Mouse (Mus musculus): ENCODE results near the gene Tor4a. TPM values are rescaled to one million over a fixed set of nuclear protein-coding genes. Genes with fewer than 3 reads are reported as not detected.
A peak's percentile ranks its signal among the peaks of the same experiment; 100 is the strongest.

Tor4a gene
- total RNA-seq, 1 experiment, result 11.1 TPM

DNA sequence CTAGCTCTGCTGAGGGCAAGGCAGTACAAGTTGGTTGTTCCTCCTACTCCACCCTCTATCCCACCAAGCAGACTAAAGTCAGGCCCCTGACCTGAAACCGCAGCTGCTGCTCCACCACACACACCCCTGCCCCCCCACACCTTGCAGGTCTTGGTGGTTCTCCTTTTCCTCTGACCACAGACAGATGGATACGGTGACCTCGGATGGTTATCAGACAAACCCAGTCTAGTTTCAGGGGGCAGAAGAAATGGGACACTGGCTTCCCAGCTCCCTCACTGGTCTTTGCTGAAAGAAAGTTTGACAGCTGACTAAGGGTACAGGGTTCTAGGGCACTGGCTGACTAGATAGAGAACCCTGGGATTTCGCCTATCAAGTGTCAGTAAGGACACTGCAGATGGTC, 36.7 kb upstream of the Tor4a start:
- Histone ChIP-seq H3K9ac (ENCODE audit: insufficient read depth, low read depth, low read length, poor library complexity, severe bottlenecking) (no peak overlapping the region), H3K4me3 (ENCODE audit: insufficient read depth in 1 of 2, low read depth in 1 of 2, low read length in 2 of 2, poor library complexity in 1 of 2, severe bottlenecking in 1 of 2) (no peak overlapping the region), H3K27ac (ENCODE audit: insufficient read depth, low read depth, low read length, poor library complexity, severe bottlenecking) (no peak overlapping the region), H3K36me3 (ENCODE audit: control insufficient read depth, insufficient read depth, low read length, poor library complexity, severe bottlenecking) (no peaks in the 10 kb centered on the region), H3K4me1 (ENCODE audit: control insufficient read depth in 2 of 2, insufficient read depth in 2 of 2, low read length in 2 of 2, poor library complexity in 1 of 2) (peaks cover 6 to 41% of the 10 kb centered on the region in 2 experiments), H3K9me3 (ENCODE audit: control insufficient read depth, insufficient read depth, low read depth, low read length) (no peaks in the 10 kb centered on the region)
- no peak for TF ChIP-seq ZC3H11A (IDR thresholded peaks at IDR 0.05; ENCODE audit: borderline replicate concordance, low read depth, low read length)
- TF ChIP-seq CHD2 (IDR thresholded peaks at IDR 0.05; ENCODE audit: low read depth, low read length), result no peak
- TF ChIP-seq ZNF384 (IDR thresholded peaks at IDR 0.05; ENCODE audit: low read depth, low read length), result no peak
- no peak for TF ChIP-seq HCFC1 (IDR thresholded peaks at IDR 0.05; ENCODE audit: borderline replicate concordance, insufficient read depth, low read length)
- TF ChIP-seq MAFK (IDR thresholded peaks at IDR 0.05; ENCODE audit: insufficient read depth, low read depth, low read length), result no peak
- in situ Hi-C loops (cut with MboI; ENCODE audit: low sequenced_read_pairs in 2 of 2, unreplicated experiment in 2 of 2), result no loop called here
- no peak for DNase-seq (ENCODE audit: low read depth, low spot score)

- H3K4me3 ChIP-seq (ENCODE audit: insufficient read depth in 1 of 2, low read depth in 1 of 2, low read length in 2 of 2, poor library complexity in 1 of 2, severe bottlenecking in 1 of 2), result peak overlapping the region; percentile 2 to 16; a peak in 2 of 4 replicates
- H3K9ac ChIP-seq (ENCODE audit: insufficient read depth, low read depth, low read length, poor library complexity, severe bottlenecking), result peak overlapping the region; percentile 42; the same call in 1 of the 2 replicates
- no peak for DNase-seq (ENCODE audit: low read depth, low spot score)
- TF ChIP-seq ZNF384 (IDR thresholded peaks at IDR 0.05; ENCODE audit: low read depth, low read length), result no peak
- no peak for TF ChIP-seq ZC3H11A (IDR thresholded peaks at IDR 0.05; ENCODE audit: borderline replicate concordance, low read depth, low read length)
- TF ChIP-seq MAFK (IDR thresholded peaks at IDR 0.05; ENCODE audit: insufficient read depth, low read depth, low read length), result no peak
- no peak for TF ChIP-seq CHD2 (IDR thresholded peaks at IDR 0.05; ENCODE audit: low read depth, low read length)
- no peak for TF ChIP-seq HCFC1 (IDR thresholded peaks at IDR 0.05; ENCODE audit: borderline replicate concordance, insufficient read depth, low read length)
- peaks cover 6 to 31% of the 10 kb centered on the region in 2 experiments; a peak in 3 of 4 replicates for H3K4me1 ChIP-seq (ENCODE audit: control insufficient read depth in 2 of 2, insufficient read depth in 2 of 2, low read length in 2 of 2, poor library complexity in 1 of 2)
- in situ Hi-C loops (cut with MboI; ENCODE audit: low sequenced_read_pairs in 2 of 2, unreplicated experiment in 2 of 2), result no loop called here
- no peak overlapping the region for H3K27ac ChIP-seq (ENCODE audit: insufficient read depth, low read depth, low read length, poor library complexity, severe bottlenecking)
- no peaks in the 10 kb centered on the region for H3K9me3 ChIP-seq (ENCODE audit: control insufficient read depth, insufficient read depth, low read depth, low read length)
- no peaks in the 10 kb centered on the region for H3K36me3 ChIP-seq (ENCODE audit: control insufficient read depth, insufficient read depth, low read length, poor library complexity, severe bottlenecking)
These were observed 34.4 kb upstream of the Tor4a start for GRCm38 (mm10) chr2:25231038-25231437.

DNA sequence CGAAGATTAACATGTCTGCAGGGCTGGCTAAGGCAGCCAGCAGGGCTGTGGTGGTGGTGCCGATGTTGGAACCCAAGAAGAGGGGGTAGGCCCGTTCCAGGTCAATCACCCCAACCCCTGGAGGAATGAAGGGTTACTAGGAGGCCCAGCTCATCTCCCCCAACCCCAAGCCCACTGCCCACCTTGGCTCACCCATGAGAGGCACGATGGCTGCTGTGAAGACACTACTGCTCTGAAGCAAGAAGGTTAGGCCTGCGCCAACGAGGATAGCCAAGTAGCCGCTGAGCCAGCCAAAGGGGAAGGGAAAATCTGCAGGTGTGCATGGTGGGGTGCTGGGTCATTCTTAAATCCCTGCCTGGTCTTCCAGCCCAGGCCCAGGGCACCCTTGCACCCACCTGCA, 33.9 kb upstream of the Tor4a start:
- peaks cover 9 to 28% of the 10 kb centered on the region in 2 experiments; a peak in 3 of 4 replicates for H3K4me1 ChIP-seq (ENCODE audit: control insufficient read depth in 2 of 2, insufficient read depth in 2 of 2, low read length in 2 of 2, poor library complexity in 1 of 2)
- no peak overlapping the region for H3K27ac ChIP-seq (ENCODE audit: insufficient read depth, low read depth, low read length, poor library complexity, severe bottlenecking)
- H3K4me3 ChIP-seq (ENCODE audit: insufficient read depth in 1 of 2, low read depth in 1 of 2, low read length in 2 of 2, poor library complexity in 1 of 2, severe bottlenecking in 1 of 2), result peak overlapping the region; percentile 2 to 16; a peak in 2 of 4 replicates
- TF ChIP-seq CHD2 (IDR thresholded peaks at IDR 0.05; ENCODE audit: low read depth, low read length), result no peak
- TF ChIP-seq ZNF384 (IDR thresholded peaks at IDR 0.05; ENCODE audit: low read depth, low read length), result no peak
- TF ChIP-seq HCFC1 (IDR thresholded peaks at IDR 0.05; ENCODE audit: borderline replicate concordance, insufficient read depth, low read length), result no peak
- no peak for TF ChIP-seq MAFK (IDR thresholded peaks at IDR 0.05; ENCODE audit: insufficient read depth, low read depth, low read length)
- TF ChIP-seq ZC3H11A (IDR thresholded peaks at IDR 0.05; ENCODE audit: borderline replicate concordance, low read depth, low read length), result no peak
- no peaks in the 10 kb centered on the region for H3K9me3 ChIP-seq (ENCODE audit: control insufficient read depth, insufficient read depth, low read depth, low read length)
- no peak for DNase-seq (ENCODE audit: low read depth, low spot score)
- peak overlapping the region; percentile 42; the same call in 1 of the 2 replicates for H3K9ac ChIP-seq (ENCODE audit: insufficient read depth, low read depth, low read length, poor library complexity, severe bottlenecking)
- in situ Hi-C loops (cut with MboI; ENCODE audit: low sequenced_read_pairs in 2 of 2, unreplicated experiment in 2 of 2), result no loop called here
- no peaks in the 10 kb centered on the region for H3K36me3 ChIP-seq (ENCODE audit: control insufficient read depth, insufficient read depth, low read length, poor library complexity, severe bottlenecking)

- no peak for DNase-seq (ENCODE audit: low read depth, low spot score)
- Histone ChIP-seq H3K9me3 (ENCODE audit: control insufficient read depth, insufficient read depth, low read depth, low read length) (no peaks in the 10 kb centered on the region), H3K9ac (ENCODE audit: insufficient read depth, low read depth, low read length, poor library complexity, severe bottlenecking) (no peak overlapping the region), H3K27ac (ENCODE audit: insufficient read depth, low read depth, low read length, poor library complexity, severe bottlenecking) (no peak overlapping the region), H3K36me3 (ENCODE audit: control insufficient read depth, insufficient read depth, low read length, poor library complexity, severe bottlenecking) (no peaks in the 10 kb centered on the region), H3K4me1 (ENCODE audit: control insufficient read depth in 2 of 2, insufficient read depth in 2 of 2, low read length in 2 of 2, poor library complexity in 1 of 2) (peaks cover 9 to 26% of the 10 kb centered on the region in 2 experiments; a peak in 3 of 4 replicates), H3K4me3 (ENCODE audit: insufficient read depth in 1 of 2, low read depth in 1 of 2, low read length in 2 of 2, poor library complexity in 1 of 2, severe bottlenecking in 1 of 2) (no peak overlapping the region)
- TF ChIP-seq ZNF384 (IDR thresholded peaks at IDR 0.05; ENCODE audit: low read depth, low read length) (no peak), CHD2 (IDR thresholded peaks at IDR 0.05; ENCODE audit: low read depth, low read length) (no peak), ZC3H11A (IDR thresholded peaks at IDR 0.05; ENCODE audit: borderline replicate concordance, low read depth, low read length) (no peak), HCFC1 (IDR thresholded peaks at IDR 0.05; ENCODE audit: borderline replicate concordance, insufficient read depth, low read length) (no peak), MAFK (IDR thresholded peaks at IDR 0.05; ENCODE audit: insufficient read depth, low read depth, low read length) (no peak)
- in situ Hi-C loops (cut with MboI; ENCODE audit: low sequenced_read_pairs in 2 of 2, unreplicated experiment in 2 of 2), result no loop called here
These were observed 32.9 kb upstream of the Tor4a start for GRCm38 (mm10) chr2:25229582-25229981.

Data from ES-E14 (cell line).